Mouse (Mus musculus) 3134 (cell line): ENCODE measurements around the gene Bag6.

Source experiments
- DNase-seq: peaks from one replicate; pipeline ENCODE4 v3.0.0-alpha.2; 2011; ENCODE audit warnings: low spot score; ENCODE audit not compliant: insufficient read length; ENCODE audit errors: extremely low read depth

Gene Bag6

DNA sequence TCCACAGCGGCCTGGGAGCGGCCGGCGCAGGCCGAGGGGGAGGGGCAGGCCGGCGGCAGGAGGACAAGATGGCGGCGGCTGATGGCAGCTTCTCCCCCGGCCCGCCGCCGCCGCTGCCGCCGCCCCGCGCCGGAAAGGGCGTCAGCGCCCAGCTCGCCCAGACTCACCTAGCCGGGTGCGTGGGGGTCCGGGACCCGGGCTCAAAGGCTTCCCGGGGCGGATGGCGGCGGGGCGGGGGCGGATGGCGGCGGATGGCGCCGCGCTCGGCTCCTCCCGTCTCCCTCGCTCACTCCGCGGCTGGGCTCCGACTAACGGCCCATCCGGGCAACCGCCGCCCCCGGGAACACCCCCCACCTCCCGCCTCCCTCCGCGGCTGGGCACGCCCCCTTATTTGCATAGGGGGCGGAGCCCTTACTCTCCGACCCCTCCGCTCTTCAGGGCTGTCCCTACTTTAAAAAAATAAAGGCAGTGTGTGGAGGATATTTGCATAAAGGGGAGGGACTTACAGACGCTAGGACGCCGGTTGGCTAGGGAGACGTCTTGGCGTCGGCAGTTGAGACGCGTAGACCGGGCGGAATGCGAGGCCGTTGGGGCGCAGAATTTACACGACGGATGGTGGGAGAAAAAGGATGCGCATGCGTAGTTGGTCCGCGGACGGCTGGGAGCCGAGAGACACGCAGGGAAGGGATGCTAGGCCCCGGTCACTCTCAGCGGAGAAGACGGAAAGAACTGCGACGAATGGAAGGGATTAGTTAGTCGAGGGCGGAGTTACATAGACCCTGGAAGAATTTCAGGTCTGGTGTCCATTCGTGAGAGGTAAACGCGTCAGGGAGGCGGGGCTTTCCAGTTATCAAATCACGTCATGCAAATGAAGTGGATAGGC, 29.8 kb downstream of the Bag6 start, which contains the start of gene Prrc2a:
Prrc2a (minus strand) TSS at position 330 of the 883 bp plus-strand sequence.
- peak; percentile 99 for DNase-seq

GRCm38 (mm10) chr17:35165451-35166155, 30.6 kb downstream of the Bag6 start:
- DNase-seq = no peak

DNA sequence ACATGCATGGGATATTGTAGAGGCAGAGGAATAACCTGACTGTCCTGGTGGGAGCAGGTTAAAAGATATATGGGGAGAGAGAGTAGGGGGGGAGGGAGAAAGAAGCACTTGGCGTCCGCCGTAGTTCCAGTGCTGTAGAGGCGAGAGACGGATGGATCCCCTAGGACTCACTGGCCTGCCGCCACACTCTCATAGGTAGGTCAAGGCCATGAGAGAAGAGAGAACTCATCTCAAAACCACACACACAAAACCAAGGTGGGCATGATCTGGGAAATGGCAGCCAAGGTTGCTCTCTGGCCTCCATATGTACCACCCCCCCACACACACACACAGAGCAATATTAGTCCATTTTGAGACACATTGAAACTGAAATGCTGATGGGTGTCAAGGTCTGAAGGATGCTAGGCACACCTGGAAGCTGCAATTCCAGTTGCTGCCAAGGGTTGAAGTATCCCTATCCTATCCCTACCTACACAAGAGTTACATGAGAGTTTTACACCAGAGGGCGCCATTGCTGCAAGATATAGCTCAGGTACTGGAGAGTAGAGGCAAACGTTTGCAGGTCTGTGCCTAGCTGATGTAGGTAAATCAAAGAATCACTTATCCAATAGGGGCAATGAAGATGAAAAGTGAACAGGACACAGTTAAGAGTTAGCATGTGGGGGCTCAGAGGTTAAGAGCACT, 31.5 kb downstream of the Bag6 start:
- no peak for DNase-seq

GRCm38 (mm10) chr17:35167794-35168193, 32.8 kb downstream of the Bag6 start:
- no peak for DNase-seq

GRCm38 (mm10) chr17:35168541-35169207, 33.7 kb downstream of the Bag6 start:
- DNase-seq = no peak

- DNase-seq = no peak
Measured at GRCm38 (mm10) chr17:35172445-35173234, 37.7 kb downstream of the Bag6 start.

GRCm38 (mm10) chr17:35173329-35173728, 38.4 kb downstream of the Bag6 start:
- DNase-seq = no peak

DNA sequence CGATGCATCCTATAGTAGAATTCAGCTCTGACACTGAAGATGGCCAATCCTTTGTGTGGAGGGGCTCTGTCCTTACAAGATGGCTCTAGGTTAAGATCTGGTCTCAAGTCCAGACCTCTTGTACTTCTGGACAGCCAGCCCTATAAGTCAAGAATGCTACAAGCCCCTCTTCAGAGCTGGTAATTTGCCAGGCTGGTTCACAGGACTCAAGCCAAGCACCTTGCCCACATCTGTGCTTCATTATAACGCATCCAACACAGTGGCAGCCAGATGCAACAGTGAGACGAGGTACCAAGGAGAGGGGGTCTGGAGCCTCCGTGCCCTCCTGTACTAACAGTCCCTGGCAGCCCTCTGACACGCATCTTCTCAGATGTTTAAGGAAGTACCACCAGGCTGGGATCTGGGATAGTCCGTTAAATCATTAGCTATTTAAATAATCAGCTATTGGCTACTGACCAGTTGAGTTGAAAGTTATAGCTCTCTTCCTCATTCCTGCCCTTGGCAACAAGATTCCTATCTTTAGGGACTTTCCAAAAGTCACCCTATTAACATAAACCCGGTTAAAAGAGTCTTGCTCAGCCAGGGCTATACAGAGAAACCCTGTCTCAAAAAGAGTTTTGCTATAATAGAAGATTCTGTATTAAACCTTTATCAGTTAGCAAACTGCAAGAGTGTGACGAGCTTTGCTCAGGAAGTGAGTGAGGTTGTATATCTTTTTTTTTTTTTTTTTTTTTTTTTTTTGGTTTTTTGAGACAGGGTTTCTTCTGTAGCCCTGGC, 39.4 kb downstream of the Bag6 start:
- DNase-seq = no peak

- DNase-seq = no peak
Measured at GRCm38 (mm10) chr17:35175382-35175781, 40.4 kb downstream of the Bag6 start.

DNA sequence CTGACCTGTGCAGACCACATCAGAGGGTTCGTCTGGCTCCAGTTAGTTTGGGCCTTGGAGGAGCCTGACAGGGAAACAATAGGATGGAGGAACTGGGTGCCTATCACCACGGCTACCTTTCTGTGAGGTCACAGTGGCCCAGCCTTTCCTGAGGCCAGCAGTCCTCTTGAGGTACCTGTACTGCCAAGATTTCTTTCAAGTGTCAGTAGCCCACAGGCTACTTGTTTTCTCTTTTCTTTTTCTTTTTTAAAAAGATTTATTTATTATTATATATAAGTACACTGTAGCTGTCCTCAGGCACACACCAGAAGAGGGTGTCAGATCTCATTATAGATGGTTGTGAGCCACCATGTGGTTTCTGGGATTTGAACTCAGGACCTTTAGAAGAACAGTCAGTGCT, 41.0 kb downstream of the Bag6 start, which contains the start of gene Aif1:
Aif1 (minus strand) TSS at position 101 of the 400 bp plus-strand sequence.
- no peak for DNase-seq

- DNase-seq = peak; percentile 65
Measured at GRCm38 (mm10) chr17:35178528-35178927, 43.5 kb downstream of the Bag6 start.

- no peak for DNase-seq
Measured at GRCm38 (mm10) chr17:35180093-35180492, 45.1 kb downstream of the Bag6 start.

- DNase-seq = peak; percentile 56
Measured at GRCm38 (mm10) chr17:35185639-35186611, 50.9 kb downstream of the Bag6 start.

DNA sequence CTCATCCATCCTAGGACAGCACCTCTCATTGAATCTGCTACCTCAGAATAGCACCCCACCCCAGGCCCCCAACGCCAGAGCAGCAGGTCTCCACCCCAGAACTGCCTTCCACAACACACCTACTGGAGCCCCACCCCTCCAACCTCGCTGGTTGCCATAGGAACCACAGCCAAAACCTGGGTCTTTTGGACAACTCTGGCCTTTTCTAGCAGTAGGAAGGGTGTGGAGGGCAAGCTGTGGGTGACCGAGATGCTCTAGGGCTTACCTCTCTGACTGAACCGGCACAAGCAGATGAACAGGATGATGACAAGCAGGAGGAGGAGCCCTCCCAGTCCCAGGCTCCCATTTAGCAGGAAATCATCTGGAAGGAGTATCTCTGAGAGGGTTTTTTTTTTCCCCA, 51.7 kb downstream of the Bag6 start:
- DNase-seq = no peak

DNA sequence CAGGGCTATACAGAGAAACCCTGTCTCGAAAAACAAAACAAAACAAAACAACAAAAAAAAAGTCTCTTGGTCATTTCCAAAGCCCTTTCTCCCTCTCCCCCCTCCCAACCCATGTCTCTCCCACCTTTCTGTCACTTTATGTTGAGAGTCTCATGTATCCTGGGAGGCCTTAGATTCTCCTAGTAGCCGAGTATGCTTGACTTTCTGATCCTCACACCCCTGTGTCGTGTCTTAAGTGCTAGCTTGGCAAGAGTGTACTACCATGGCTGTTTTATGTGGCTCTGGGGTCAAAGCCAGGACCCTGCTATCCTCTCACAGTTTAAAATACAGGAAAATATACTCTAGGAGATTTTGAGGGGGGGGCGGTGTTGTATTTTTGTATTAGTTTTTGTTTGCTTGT, 52.4 kb downstream of the Bag6 start:
- DNase-seq = no peak

DNA sequence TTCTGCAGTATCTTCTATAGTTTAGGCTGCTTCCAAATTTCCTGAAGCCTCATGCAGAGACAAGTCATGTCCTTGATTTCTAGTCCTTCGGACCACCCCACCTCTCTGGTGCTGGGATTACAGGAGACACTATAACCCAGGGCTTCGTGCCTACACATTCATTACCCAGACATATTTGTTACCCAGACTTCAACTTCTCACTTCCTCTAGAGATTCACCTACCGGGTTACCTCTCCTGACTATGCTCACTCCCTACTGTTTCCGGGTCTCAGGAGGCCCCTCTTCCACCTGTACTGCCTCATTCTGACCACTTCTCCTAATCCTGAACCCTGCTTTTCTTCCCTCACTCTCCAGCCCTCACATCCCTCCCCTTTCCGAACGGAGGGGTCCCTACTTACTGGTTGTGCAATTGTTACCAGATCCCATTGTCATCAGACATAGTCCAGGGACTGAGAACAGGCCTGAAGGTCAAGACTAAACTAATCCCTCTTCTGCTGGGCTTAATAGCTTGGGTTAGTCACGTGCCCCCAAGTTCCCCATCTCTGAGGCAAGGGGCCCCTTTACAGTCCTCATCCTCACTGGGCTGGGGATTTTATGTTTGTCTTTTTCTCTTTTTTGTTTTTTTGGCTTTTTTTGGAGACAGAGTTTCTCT, 53.1 kb downstream of the Bag6 start, which contains the start of gene Lst1:
Lst1 (minus strand) TSS at position 481 of the 652 bp plus-strand sequence.
- DNase-seq = no peak

DNA sequence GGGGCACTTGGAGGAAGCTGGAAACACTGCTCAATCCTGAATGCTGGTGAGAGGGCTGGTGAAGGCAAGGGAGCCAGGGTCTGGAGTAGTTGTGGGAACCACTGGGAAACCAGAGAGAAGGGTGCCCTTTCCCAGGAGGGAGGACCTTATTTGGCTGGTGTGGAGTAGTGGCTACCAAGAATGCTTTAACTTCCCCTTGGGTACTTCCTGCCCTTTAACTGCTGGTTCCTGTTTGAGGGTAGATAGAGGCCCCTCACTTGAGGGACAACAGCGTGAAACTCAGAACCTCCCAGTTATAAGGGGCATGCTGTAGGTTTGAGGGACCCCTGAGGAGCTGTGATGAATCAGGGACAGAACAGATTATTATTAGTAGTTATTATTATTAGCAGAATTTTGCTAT, 54.2 kb downstream of the Bag6 start:
- DNase-seq = no peak
